Mouse (Mus musculus) kidney, embryonic 15.5 days (tissue): ENCODE results near the gene D930007J09Rik. TPM values are rescaled to one million over a fixed set of nuclear protein-coding genes. Genes with fewer than 3 reads are reported as not detected.

Source experiments
- ATAC-seq: fragments of 200-750 bp; cut with Nextera tagmentation; replicated peaks from 2 replicates; pipeline ENCODE4 v1.8.0; 2017; ENCODE audit warnings: moderate TSS enrichment; ENCODE audit not compliant: low FRiP score
- H3K27ac ChIP-seq: fragments of 300-500 bp; sonication (generic); 2 replicates; pipeline ENCODE4 v1.5.1; 2015; ENCODE audit warnings: mild to moderate bottlenecking, inconsistent platforms
- H3K27me3 ChIP-seq: fragments of 300-500 bp; sonication (generic); 2 replicates; pipeline ENCODE4 v1.6.1; 2015; ENCODE audit warnings: inconsistent platforms
- H3K36me3 ChIP-seq: fragments of 300-500 bp; sonication (generic); 2 replicates; pipeline ENCODE4 v1.6.1; 2015; ENCODE audit warnings: inconsistent platforms
- H3K4me1 ChIP-seq: fragments of 300-500 bp; sonication (generic); 2 replicates; pipeline ENCODE4 v1.6.1; 2015; ENCODE audit warnings: inconsistent platforms
- H3K4me2 ChIP-seq: fragments of 300-500 bp; sonication (generic); 2 replicates; pipeline ENCODE4 v1.6.1; 2015; ENCODE audit warnings: moderate library complexity, mild to moderate bottlenecking, inconsistent platforms
- H3K4me3 ChIP-seq: fragments of 300-500 bp; sonication (generic); replicated peaks from 2 replicates; pipeline ENCODE4 v1.5.1; 2015; ENCODE audit warnings: mild to moderate bottlenecking, inconsistent platforms
- H3K9ac ChIP-seq: fragments of 300-500 bp; sonication (generic); 2 replicates; pipeline ENCODE4 v1.6.1; 2015; ENCODE audit warnings: mild to moderate bottlenecking, inconsistent platforms
- H3K9me3 ChIP-seq: fragments of 300-500 bp; sonication (generic); replicated peaks from 2 replicates; pipeline ENCODE4 v1.6.1; 2016; ENCODE audit warnings: inconsistent platforms
- WGBS: fragments of 180-500 bp; shearing (Covaris S2); methylation state at CpG from one replicate; pipeline ENCODE4 v1.1.7; 2015; ENCODE audit warnings: mixed read lengths; 5-methylcytosine and 5-hydroxymethylcytosine counted together
- polyA plus RNA-seq: library from polyadenylated mRNA; unstranded; fragments of >200 nt; fragmentation: Nextera tagmentation; extraction: Ambion mirVana; gene quantifications from 2 replicates; pipeline ENCODE4 v1.2.1, GENCODE M21; 2015

The D930007J09Rik gene
- polyA plus RNA-seq, 1 experiment from 2014 or later = not detected

GRCm38 (mm10) chr13:32803701-32804345 is 1.2 kb upstream of the D930007J09Rik start:
- no peak for ATAC-seq
- Histone ChIP-seq H3K36me3 (peaks cover 28% of the 10 kb centered on the region), H3K27me3 (no peaks in the 10 kb centered on the region), H3K4me2 (peak overlapping the region; percentile 92), H3K4me3 (peak overlapping the region; percentile 94), H3K9me3 (no peaks in the 10 kb centered on the region), H3K9ac (no peak overlapping the region), H3K27ac (no peak overlapping the region), H3K4me1 (peaks cover 32% of the 10 kb centered on the region)
- WGBS = 69% methylated on average over 4 of the region's 4 CpGs

GRCm38 (mm10) chr13:32801693-32802221 is 892 bp downstream of the D930007J09Rik start, which contains the start of gene Wrnip1:
Gene Wrnip1 (plus strand): TSS chr13:32802038.
- Histone ChIP-seq H3K4me1 (peaks cover 32% of the 10 kb centered on the region), H3K27me3 (no peaks in the 10 kb centered on the region), H3K27ac (peak within 1 kb of the TSS; percentile 77), H3K4me2 (peak within 1 kb of the TSS; percentile 92), H3K36me3 (peaks cover 11% of the 10 kb centered on the region), H3K9me3 (no peaks in the 10 kb centered on the region), H3K4me3 (peak within 1 kb of the TSS; percentile 94), H3K9ac (peak within 1 kb of the TSS; percentile 80)
- WGBS = under 1% methylated on average over 51 of the region's 51 CpGs
- ATAC-seq = peak; percentile 97

- peaks cover 32% of the 10 kb centered on the region for H3K4me1 ChIP-seq
- no peak overlapping the region; the same call in 1 of the 2 replicates for H3K27ac ChIP-seq
- no peaks in the 10 kb centered on the region for H3K27me3 ChIP-seq
- H3K4me3 ChIP-seq = peak overlapping the region; percentile 94
- H3K9me3 ChIP-seq = no peaks in the 10 kb centered on the region
- peak overlapping the region; percentile 92 for H3K4me2 ChIP-seq
- H3K9ac ChIP-seq = no peak overlapping the region
- 0 out of 2 replicates have a peak, but pooled peaks cover 3% of the 10 kb centered on the region for H3K36me3 ChIP-seq
- no peak for ATAC-seq
Observed at GRCm38 (mm10) chr13:32800859-32801258, 1.8 kb downstream of the D930007J09Rik start.

GRCm38 (mm10) chr13:32799131-32799530 is 3.5 kb downstream of the D930007J09Rik start:
- WGBS = 59% methylated on average over 2 of the region's 2 CpGs
- no peak for ATAC-seq
- no peaks in the 10 kb centered on the region for H3K27me3 ChIP-seq

GRCm38 (mm10) chr13:32797085-32797484 is 5.6 kb downstream of the D930007J09Rik start:
- Histone ChIP-seq H3K27ac (no peak overlapping the region), H3K4me3 (no peak overlapping the region), H3K27me3 (no peaks in the 10 kb centered on the region), H3K4me2 (no peak overlapping the region), H3K36me3 (no peaks in the 10 kb centered on the region), H3K4me1 (peaks cover 7% of the 10 kb centered on the region), H3K9ac (no peak overlapping the region), H3K9me3 (no peaks in the 10 kb centered on the region)
- no peak for ATAC-seq
- 87% methylated on average over 1 of the region's 1 CpGs for WGBS

More at GRCm38 (mm10) chr13:32799131-32799530, 3.5 kb downstream of the D930007J09Rik start:
- H3K27ac ChIP-seq = no peak overlapping the region
- peaks cover 25% of the 10 kb centered on the region for H3K4me1 ChIP-seq
- H3K9ac ChIP-seq = no peak overlapping the region
- H3K9me3 ChIP-seq = no peaks in the 10 kb centered on the region
- H3K4me3 ChIP-seq = no peak overlapping the region
- H3K36me3 ChIP-seq = no peaks in the 10 kb centered on the region
- no peak overlapping the region for H3K4me2 ChIP-seq

GRCm38 (mm10) chr13:32795166-32795565 is 7.5 kb downstream of the D930007J09Rik start:
- Histone ChIP-seq H3K27me3 (no peaks in the 10 kb centered on the region), H3K27ac (no peak overlapping the region), H3K9ac (no peak overlapping the region), H3K9me3 (no peaks in the 10 kb centered on the region), H3K4me2 (no peak overlapping the region), H3K36me3 (no peaks in the 10 kb centered on the region), H3K4me1 (no peaks in the 10 kb centered on the region), H3K4me3 (no peak overlapping the region)
- ATAC-seq = no peak
- 89% methylated on average over 5 of the region's 5 CpGs for WGBS

GRCm38 (mm10) chr13:32794619-32795018 is 8.0 kb downstream of the D930007J09Rik start:
- Histone ChIP-seq H3K27me3 (no peaks in the 10 kb centered on the region), H3K4me2 (no peak overlapping the region), H3K4me3 (no peak overlapping the region), H3K27ac (no peak overlapping the region), H3K9me3 (no peaks in the 10 kb centered on the region), H3K9ac (no peak overlapping the region), H3K36me3 (no peaks in the 10 kb centered on the region), H3K4me1 (no peaks in the 10 kb centered on the region)
- ATAC-seq = no peak
- 55% methylated on average over 2 of the region's 2 CpGs for WGBS

- WGBS = 80% methylated on average over 4 of the region's 4 CpGs
- Histone ChIP-seq H3K4me1 (no peaks in the 10 kb centered on the region), H3K4me3 (no peak overlapping the region), H3K4me2 (no peak overlapping the region), H3K36me3 (no peaks in the 10 kb centered on the region), H3K27me3 (no peaks in the 10 kb centered on the region), H3K27ac (no peak overlapping the region), H3K9me3 (no peaks in the 10 kb centered on the region), H3K9ac (no peak overlapping the region)
- no peak for ATAC-seq
Observed at GRCm38 (mm10) chr13:32789781-32790180, 12.9 kb downstream of the D930007J09Rik start.

- Histone ChIP-seq H3K4me1 (no peaks in the 10 kb centered on the region), H3K27ac (no peak overlapping the region), H3K27me3 (no peaks in the 10 kb centered on the region), H3K9me3 (no peaks in the 10 kb centered on the region), H3K36me3 (no peaks in the 10 kb centered on the region), H3K4me3 (no peak overlapping the region), H3K4me2 (no peak overlapping the region), H3K9ac (no peak overlapping the region)
- no peak for ATAC-seq
- WGBS = 67% methylated on average over 2 of the region's 2 CpGs
Observed at GRCm38 (mm10) chr13:32787584-32787983, 15.1 kb downstream of the D930007J09Rik start.

- H3K4me2 ChIP-seq = no peak within 1 kb of the TSS
- H3K4me1 ChIP-seq = no peaks in the 10 kb centered on the region
- 77% methylated on average over 8 of the region's 8 CpGs for WGBS
- no peaks in the 10 kb centered on the region for H3K36me3 ChIP-seq
- no peak within 1 kb of the TSS for H3K27ac ChIP-seq
- no peaks in the 10 kb centered on the region for H3K27me3 ChIP-seq
- ATAC-seq = no peak
- no peaks in the 10 kb centered on the region for H3K9me3 ChIP-seq
- no peak within 1 kb of the TSS for H3K9ac ChIP-seq
- no peak within 1 kb of the TSS for H3K4me3 ChIP-seq
Observed at GRCm38 (mm10) chr13:32783816-32784215, 18.8 kb downstream of the D930007J09Rik start, which contains the start of gene Mylk4. Gene Mylk4 (minus strand): TSS chr13:32783954.

- 62% methylated on average over 5 of the region's 5 CpGs for WGBS
- H3K36me3 ChIP-seq = no peaks in the 10 kb centered on the region
Observed at GRCm38 (mm10) chr13:32783055-32783454, 19.6 kb downstream of the D930007J09Rik start.

GRCm38 (mm10) chr13:32778861-32779260 is 23.8 kb downstream of the D930007J09Rik start:
- ATAC-seq = no peak
- H3K36me3 ChIP-seq = no peaks in the 10 kb centered on the region
- H3K27ac ChIP-seq = no peak overlapping the region
- no peaks in the 10 kb centered on the region for H3K9me3 ChIP-seq
- no peaks in the 10 kb centered on the region for H3K4me1 ChIP-seq
- H3K9ac ChIP-seq = no peak overlapping the region
- H3K4me3 ChIP-seq = no peak overlapping the region
- WGBS = 63% methylated on average over 3 of the region's 3 CpGs
- H3K27me3 ChIP-seq = no peaks in the 10 kb centered on the region
- H3K4me2 ChIP-seq = no peak overlapping the region

More at GRCm38 (mm10) chr13:32783055-32783454, 19.6 kb downstream of the D930007J09Rik start:
- Histone ChIP-seq H3K4me1 (no peaks in the 10 kb centered on the region), H3K9ac (no peak overlapping the region), H3K9me3 (no peaks in the 10 kb centered on the region), H3K4me2 (no peak overlapping the region), H3K27me3 (no peaks in the 10 kb centered on the region), H3K27ac (no peak overlapping the region), H3K4me3 (no peak overlapping the region)
- no peak for ATAC-seq
